24 mouse cellular contexts compared by ENCODE assay signal in the genomic region with DNA sequence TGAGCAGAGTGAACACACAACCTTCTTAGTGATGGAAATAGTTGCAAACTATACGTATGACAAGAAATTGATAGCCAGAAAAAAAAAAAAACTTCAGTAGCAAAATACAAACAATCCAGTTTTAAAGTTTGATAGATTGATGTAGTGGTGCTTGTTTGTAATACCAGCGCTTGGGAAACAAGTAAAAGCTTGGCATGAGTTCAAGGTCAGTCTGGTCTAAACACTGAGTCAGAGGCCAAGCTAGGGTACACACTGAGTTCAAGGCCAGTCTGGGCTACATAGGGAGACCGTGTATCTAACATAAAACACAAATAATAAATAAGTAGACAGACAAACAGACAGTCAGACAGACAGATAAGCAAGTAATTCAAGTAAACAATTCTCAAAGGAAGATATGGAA.
"Had no signal": no experiment of that assay in that cellular context is flagged by ENCODE, and none has a peak within 500 bp of the region (broad histone marks: within the 10 kb centered on the region; RNA-seq: fewer than 3 reads in every experiment).

No protein-coding gene starts in this region.

- H3K27me3 ChIP-seq: embryonic facial prominence, embryonic 15.5 days; forebrain, embryonic 15.5 days had no signal

- DNase-seq: cerebellum, postnatal 25 days; cerebellum, postnatal 36 days; gastrocnemius, adult 2 months; gastrocnemius, postnatal 10 days; gastrocnemius, postnatal 14 days; gastrocnemius, postnatal 25 days; gastrocnemius, postnatal 36 days; heart, adult 11 months; heart, adult 18-20 months; heart, adult 2 months had no signal

- H3K9ac ChIP-seq: embryonic facial prominence, embryonic 12.5 days; embryonic facial prominence, embryonic 13.5 days; embryonic facial prominence, embryonic 15.5 days; forebrain, embryonic 12.5 days; forebrain, embryonic 13.5 days; forebrain, embryonic 15.5 days; forebrain, postnatal 0 days had no signal

- H3K4me2 ChIP-seq: embryonic facial prominence, embryonic 12.5 days; embryonic facial prominence, embryonic 13.5 days; embryonic facial prominence, embryonic 15.5 days; forebrain, embryonic 12.5 days; forebrain, embryonic 13.5 days; forebrain, embryonic 15.5 days; heart, embryonic 11.5 days had no signal

- H3K4me3 ChIP-seq: embryonic facial prominence, embryonic 10.5 days; embryonic facial prominence, embryonic 12.5 days; embryonic facial prominence, embryonic 13.5 days; embryonic facial prominence, embryonic 15.5 days; erythroblast, embryonic 14.5 days; forebrain, embryonic 10.5 days; forebrain, embryonic 12.5 days; forebrain, embryonic 13.5 days; forebrain, embryonic 15.5 days; gastrocnemius, adult 2 months; heart, adult 2 months; heart, embryonic 10.5 days had no signal

- H3K4me1 ChIP-seq: embryonic facial prominence, embryonic 10.5 days; embryonic facial prominence, embryonic 12.5 days; embryonic facial prominence, embryonic 13.5 days; embryonic facial prominence, embryonic 15.5 days; forebrain, embryonic 10.5 days; forebrain, embryonic 12.5 days; forebrain, embryonic 13.5 days; forebrain, embryonic 15.5 days; heart, embryonic 10.5 days had no signal

- H3K9me3 ChIP-seq: embryonic facial prominence, embryonic 10.5 days; embryonic facial prominence, embryonic 12.5 days; embryonic facial prominence, embryonic 13.5 days; embryonic facial prominence, embryonic 15.5 days; forebrain, embryonic 10.5 days; forebrain, embryonic 12.5 days; forebrain, embryonic 13.5 days; forebrain, embryonic 15.5 days; heart, embryonic 10.5 days had no signal

- H3K36me3 ChIP-seq: embryonic facial prominence, embryonic 10.5 days; embryonic facial prominence, embryonic 12.5 days; embryonic facial prominence, embryonic 13.5 days; embryonic facial prominence, embryonic 15.5 days; forebrain, embryonic 10.5 days; forebrain, embryonic 12.5 days; forebrain, embryonic 15.5 days; heart, embryonic 10.5 days had no signal

- H3K27ac ChIP-seq: embryonic facial prominence, embryonic 10.5 days; embryonic facial prominence, embryonic 12.5 days; embryonic facial prominence, embryonic 13.5 days; embryonic facial prominence, embryonic 15.5 days; forebrain, embryonic 10.5 days; forebrain, embryonic 12.5 days; forebrain, embryonic 13.5 days; forebrain, embryonic 15.5 days; gastrocnemius, adult 2 months; heart, adult 2 months; heart, embryonic 10.5 days had no signal

- ATAC-seq: forebrain, embryonic 13.5 days; forebrain, embryonic 14.5 days; forebrain, embryonic 15.5 days; forebrain, embryonic 16.5 days; forebrain, postnatal 0 days had no signal
